Mouse (Mus musculus): Measurements from ENCODE around the gene Senp5.

Gene Senp5

DNA sequence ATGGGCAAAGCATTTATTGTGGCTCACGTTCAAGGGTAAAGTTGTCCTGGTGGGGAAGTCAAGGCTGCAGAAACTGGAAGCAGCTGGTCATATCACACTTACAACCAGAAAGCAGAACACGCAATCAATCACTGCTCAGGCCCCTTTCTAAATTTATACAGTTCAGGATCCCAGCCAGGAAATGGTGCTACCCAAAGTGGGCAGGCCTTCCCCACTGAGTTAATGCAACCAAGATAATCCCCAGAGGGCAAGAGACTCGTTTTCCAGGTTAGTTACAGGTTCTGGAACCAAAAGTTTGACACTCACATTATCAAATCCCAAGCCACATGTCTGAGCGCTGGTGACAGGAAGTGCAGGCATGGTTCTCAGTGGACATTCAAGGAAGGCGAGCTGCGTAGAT, 64.2 kb downstream of the Senp5 start:
- peak; percentile 93 for DNase-seq

DNA sequence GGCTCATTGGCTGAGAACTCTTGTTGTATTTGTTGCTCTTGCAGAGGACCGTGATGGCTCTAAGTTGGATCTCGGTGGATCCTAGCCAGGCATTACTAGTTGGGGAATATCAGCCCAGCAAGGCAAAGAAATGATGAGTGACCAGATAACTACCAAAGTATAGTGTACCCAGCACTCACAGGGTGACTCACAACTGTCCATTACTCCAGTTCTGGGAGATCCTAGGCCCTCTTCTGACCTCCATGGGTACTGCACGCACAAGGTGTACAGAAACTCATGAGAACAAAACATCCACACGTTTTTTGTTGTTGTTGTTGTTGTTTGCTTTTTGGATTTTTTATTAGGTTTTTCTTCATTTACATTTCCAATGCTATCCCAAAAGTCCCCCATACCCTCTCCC, 66.5 kb downstream of the Senp5 start:
- DNase-seq = no peak

GRCm38 (mm10) chr16:31935091-31935979, 67.8 kb downstream of the Senp5 start:
- peak; percentile 96 for DNase-seq

DNA sequence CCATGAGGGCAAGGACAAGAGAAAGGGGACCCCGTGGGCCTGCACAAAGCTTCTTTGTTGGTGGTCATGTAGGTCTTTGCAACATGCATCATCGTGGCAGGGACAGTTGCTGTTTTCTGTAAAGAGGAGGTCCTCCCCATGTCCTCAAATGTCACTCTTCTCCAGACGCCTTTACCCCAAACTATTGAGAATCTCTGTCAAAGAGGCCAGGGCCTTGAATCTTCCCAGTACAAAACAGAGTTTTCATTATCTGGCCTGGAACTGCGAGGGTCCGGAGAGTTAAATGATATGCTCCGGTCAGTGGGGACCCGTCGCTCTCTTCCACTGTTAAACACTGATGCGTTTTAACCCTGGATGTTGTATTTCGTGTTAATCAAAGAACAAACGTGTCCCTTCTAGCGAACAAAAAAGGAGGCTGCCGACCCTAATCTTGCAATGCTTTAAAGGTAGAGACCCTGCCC, 68.5 kb downstream of the Senp5 start:
- DNase-seq = peak; percentile 91

DNA sequence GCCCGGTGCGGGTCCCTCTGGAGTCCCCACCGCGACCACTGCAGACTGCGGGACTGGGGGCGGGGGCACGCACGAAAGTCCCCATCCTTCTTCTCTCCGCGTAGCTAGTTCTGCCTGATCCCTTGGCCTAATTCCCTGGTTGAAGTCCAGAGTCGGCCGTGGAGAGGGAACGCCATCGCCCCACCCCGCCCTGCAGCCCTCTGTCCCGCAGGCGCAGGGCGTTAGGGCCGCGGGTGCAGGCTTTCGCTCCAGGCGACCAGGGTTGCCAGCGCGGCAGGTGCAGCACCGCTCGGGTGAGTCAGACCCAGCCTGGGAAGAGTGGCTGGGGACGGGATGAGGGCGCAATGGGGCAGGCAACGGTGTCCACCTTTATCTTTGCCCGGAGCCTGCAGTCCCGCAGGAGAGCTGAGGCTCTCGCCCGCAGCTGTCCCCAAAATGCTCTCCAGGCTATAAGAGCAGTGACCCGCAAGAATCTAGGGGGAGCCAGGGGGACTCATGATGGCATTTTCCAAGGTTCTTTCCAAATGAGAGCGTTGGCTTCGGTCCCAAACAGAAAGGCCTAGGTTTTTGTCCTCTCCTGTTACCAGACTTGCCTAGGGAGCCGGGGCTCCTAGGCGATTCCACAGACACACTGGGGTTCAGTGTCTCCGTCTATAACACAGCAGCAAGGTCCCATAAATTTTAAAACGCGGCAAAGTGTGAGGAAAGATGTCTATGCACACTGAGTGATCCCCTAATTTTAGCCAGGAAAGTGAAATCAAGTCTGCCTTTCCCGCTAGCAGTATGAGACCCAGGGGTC, 69.1 kb downstream of the Senp5 start, which contains the start of gene Pigz:
Gene Pigz, plus strand, starts transcription at position 101 of the 799 bp plus-strand sequence.
- DNase-seq = peak; percentile 97

DNA sequence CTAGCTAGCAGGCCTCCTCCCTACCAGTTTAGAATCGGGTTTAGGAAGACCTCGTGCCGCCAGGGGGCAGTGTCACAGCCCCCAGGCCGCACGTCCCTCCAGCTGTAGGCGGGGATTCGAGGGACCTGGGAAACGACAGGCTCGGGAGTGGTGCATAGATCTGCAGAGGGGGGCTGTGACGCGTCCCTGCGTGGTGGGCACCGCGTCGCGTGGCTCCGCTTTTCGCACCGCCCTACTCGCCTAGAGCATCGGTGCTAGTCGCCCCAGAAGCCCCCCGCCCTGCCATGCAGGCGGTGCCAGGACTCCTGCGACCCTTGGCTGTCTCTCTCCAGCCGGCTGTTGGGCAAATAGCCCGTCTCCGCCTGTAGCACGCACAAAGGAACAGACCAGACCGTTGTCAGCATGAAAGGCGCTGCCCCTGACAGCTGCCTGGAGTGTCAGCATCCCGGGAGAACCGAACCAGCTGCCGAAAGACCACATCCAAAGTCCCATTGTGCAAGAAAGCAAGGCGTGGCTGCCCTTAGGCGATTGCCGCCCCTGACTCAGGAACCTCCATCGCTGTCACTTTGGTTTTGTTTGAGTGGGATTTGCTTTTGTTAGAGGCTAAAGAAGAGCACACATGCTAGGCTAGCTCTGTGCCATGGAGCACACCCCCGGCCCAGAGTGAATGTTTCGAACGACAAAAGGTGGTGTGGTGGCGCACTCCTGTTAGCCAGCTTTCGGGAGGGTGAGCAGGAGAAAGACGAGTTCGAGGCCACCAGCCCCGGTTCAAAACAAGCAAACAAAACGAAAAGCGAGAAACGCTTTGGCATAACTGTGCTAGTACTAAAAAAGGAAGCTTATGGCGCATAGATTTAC, 70.0 kb downstream of the Senp5 start:
- peak; percentile 99 for DNase-seq

GRCm38 (mm10) chr16:31932255-31932654, 70.8 kb downstream of the Senp5 start:
- no peak for DNase-seq

DNA sequence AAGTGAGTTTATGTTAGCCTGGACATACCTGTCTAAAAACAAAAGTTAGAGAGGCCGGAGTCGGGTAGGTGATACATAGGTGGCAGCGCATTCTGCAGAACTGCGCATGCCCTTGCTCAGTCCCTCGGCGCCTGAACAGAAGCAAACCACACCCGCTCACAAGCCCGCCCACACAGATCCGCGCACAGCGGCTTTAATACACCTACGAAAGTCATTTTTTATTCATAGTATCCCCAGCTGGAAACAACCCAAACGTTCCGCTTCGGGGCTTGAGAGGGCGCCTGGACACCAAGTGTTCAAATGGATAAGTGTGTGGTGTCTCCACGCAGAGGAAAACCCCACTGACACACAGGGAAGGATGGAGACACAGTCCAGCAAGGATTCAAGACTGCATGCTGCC, 71.8 kb downstream of the Senp5 start:
- DNase-seq = no peak

DNA sequence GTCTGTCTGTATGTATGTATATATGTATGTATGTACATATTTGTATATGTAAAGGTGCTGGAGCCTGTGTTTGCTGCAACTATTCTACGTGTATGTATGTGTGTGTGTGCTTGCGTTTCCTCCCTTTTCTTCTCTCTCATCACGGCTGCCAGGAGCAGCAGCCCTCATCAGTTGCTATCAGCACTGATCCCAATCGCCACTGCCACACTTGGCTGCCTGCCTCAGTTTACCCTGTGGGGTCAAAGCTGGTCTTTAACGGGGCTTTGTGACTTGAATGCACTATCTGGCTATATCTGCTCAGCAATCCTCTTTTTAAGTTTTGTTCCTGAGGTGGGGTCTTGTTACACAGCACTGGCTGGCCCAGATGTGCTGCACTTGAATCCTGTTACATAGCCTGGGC, 75.7 kb downstream of the Senp5 start:
- DNase-seq = no peak

- DNase-seq = peak; percentile 91
Measured at GRCm38 (mm10) chr16:31926547-31927182, 76.4 kb downstream of the Senp5 start.

GRCm38 (mm10) chr16:31926091-31926490, 77.0 kb downstream of the Senp5 start:
- DNase-seq = no peak

- DNase-seq = no peak
Measured at GRCm38 (mm10) chr16:31924368-31924767, 78.7 kb downstream of the Senp5 start.

- peak; percentile 93 for DNase-seq
Measured at GRCm38 (mm10) chr16:31918248-31918724, 84.8 kb downstream of the Senp5 start.

GRCm38 (mm10) chr16:31917776-31918175, 85.3 kb downstream of the Senp5 start:
- no peak for DNase-seq

DNA sequence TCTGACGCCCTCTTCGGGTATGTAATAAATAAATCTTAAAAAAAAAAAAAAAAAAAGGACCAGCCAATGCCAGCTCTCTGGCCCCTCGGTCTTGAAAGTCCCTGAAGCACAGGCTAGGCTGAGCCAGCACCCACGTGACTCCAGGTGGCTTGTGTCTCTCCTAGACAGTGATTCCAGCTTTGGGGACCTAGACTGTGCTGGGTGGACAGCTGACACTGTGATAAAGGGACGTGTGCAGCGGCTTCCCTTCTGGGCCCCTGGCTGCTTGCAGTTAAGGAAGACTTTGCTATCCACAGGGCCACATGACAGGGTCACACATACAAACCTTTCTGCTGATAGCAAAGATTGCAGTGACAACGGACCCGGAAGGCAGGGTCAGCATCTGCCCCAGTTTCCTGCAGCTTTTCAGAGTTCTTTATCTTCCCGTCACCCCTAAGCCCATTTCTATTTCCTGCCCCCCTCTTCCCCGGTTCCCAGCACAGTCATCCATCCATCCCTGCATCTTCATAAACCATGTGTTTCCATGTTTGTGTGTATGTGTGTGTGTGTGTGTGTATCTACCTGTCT, 92.7 kb downstream of the Senp5 start:
- DNase-seq = no peak

Measured in heart, adult 11 months (tissue).